Mouse (Mus musculus) intestine, embryonic 14.5 days (tissue): ENCODE measurements at regions not wholly inside any gene's neighbourhood (a gene's known extent, or its start where the extent isn't known, plus 50 kb on each side); places are given as distances from the start of the nearest gene placed in this dataset.

ENCODE experiments used
- ATAC-seq: fragments of 200-750 bp; cut with Nextera tagmentation; replicated peaks from 2 replicates; pipeline ENCODE4 v1.8.0; 2017; ENCODE audit warnings: low read depth, moderate number of reproducible peaks, moderate TSS enrichment, moderate library complexity; ENCODE audit not compliant: low FRiP score, low TSS enrichment
- DNase-seq: peaks from one replicate; pipeline ENCODE4 v3.0.0-alpha.2; 2018; ENCODE audit warnings: low spot score
- H3K27ac ChIP-seq: fragments of 300-500 bp; sonication (generic); 2 replicates; pipeline ENCODE4 v1.5.1; 2014; ENCODE audit warnings: low read depth, mild to moderate bottlenecking, control low read depth
- H3K27me3 ChIP-seq: fragments of 300-500 bp; sonication (generic); replicated peaks from 2 replicates; pipeline ENCODE4 v1.6.1; 2014; ENCODE audit warnings: low read length, control low read depth; ENCODE audit not compliant: control insufficient read depth, insufficient read depth
- H3K36me3 ChIP-seq: fragments of 300-500 bp; sonication (generic); 2 replicates; pipeline ENCODE4 v1.6.1; 2014; ENCODE audit warnings: low read length, control low read depth; ENCODE audit not compliant: control insufficient read depth, insufficient read depth
- H3K4me1 ChIP-seq: fragments of 300-500 bp; sonication (generic); replicated peaks from 2 replicates; pipeline ENCODE4 v1.6.1; 2014; ENCODE audit warnings: low read length, control low read depth, mixed read lengths; ENCODE audit not compliant: control insufficient read depth, insufficient read depth
- H3K4me2 ChIP-seq: fragments of 300-500 bp; sonication (generic); 2 replicates; pipeline ENCODE4 v1.6.1; 2014; ENCODE audit warnings: low read length
- H3K4me3 ChIP-seq: fragments of 300-500 bp; sonication (generic); 2 replicates; pipeline ENCODE4 v1.5.1; 2014; ENCODE audit warnings: low read depth, low read length, control low read depth, mixed read lengths
- H3K9ac ChIP-seq: fragments of 300-500 bp; sonication (generic); 2 replicates; pipeline ENCODE4 v1.6.1; 2014; ENCODE audit warnings: mild to moderate bottlenecking, low read length
- H3K9me3 ChIP-seq: fragments of 300-500 bp; sonication (generic); 2 replicates; pipeline ENCODE4 v1.6.1; 2016; ENCODE audit warnings: low read length, control low read depth; ENCODE audit not compliant: control insufficient read depth
- WGBS: fragments of 180-500 bp; shearing (Covaris S2); extraction: QIAGEN DNeasy Blood & Tissue Kit; methylation state at CpG from one replicate; pipeline ENCODE4 v1.1.7; 2014; 5-methylcytosine and 5-hydroxymethylcytosine counted together

DNA sequence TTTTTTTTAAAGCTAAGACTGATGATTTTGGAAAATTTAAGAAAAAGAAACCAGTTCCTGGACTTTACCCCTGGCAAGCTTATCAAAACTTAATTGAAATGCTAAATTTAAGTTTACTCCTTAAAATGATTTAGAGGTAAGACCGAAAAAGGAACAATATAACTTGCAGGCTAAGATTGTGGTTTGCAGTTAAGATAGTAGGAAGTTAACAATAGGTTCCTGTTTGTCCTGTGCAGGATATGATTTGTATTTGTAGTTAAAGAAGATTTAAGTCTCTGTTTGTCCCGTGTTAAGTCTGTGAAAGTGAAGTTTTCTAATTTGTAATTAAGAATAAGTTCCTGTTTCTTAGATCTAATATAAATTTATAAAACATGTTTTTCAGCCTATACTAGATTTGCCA is 1406.3 kb upstream of the Lrrc6 start:
- no peaks in the 10 kb centered on the region for H3K36me3 ChIP-seq
- 82% methylated on average over 2 of the region's 2 CpGs for WGBS
- no peak overlapping the region for H3K9ac ChIP-seq
- H3K27ac ChIP-seq, result no peak overlapping the region
- no peak for DNase-seq
- no peak for ATAC-seq
- no peaks in the 10 kb centered on the region for H3K4me1 ChIP-seq
- no peaks in the 10 kb centered on the region for H3K27me3 ChIP-seq
- H3K9me3 ChIP-seq, result no peaks in the 10 kb centered on the region
- no peak overlapping the region for H3K4me3 ChIP-seq
- H3K4me2 ChIP-seq, result no peak overlapping the region

DNA sequence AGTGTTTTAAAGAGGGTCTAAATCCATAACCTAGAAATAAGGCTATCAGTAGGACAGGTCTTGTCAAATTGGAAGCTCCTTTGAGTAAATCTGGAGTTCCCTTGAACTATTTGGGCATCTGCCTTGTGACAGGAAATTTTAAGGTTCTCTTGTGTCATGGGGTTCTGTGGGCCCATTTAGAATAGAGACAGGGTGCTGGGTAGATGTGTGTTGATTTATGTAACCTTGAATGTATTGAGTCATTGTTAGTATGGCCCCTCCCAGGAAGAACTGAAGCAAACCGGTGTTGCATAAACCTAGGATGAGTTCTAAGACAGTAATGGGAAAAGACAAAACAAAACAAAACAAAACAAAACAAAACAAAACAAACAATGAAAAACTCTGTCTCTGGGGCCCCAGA is 1404.6 kb upstream of the Lrrc6 start:
- H3K9ac ChIP-seq, result no peak overlapping the region
- no peak overlapping the region for H3K4me2 ChIP-seq
- H3K27me3 ChIP-seq, result no peaks in the 10 kb centered on the region
- DNase-seq, result no peak
- no peak for ATAC-seq
- H3K27ac ChIP-seq, result no peak overlapping the region
- no peaks in the 10 kb centered on the region for H3K4me1 ChIP-seq
- no peaks in the 10 kb centered on the region for H3K36me3 ChIP-seq
- H3K4me3 ChIP-seq, result no peak overlapping the region
- 80% methylated on average over 1 of the region's 1 CpGs for WGBS
- no peaks in the 10 kb centered on the region for H3K9me3 ChIP-seq

DNA sequence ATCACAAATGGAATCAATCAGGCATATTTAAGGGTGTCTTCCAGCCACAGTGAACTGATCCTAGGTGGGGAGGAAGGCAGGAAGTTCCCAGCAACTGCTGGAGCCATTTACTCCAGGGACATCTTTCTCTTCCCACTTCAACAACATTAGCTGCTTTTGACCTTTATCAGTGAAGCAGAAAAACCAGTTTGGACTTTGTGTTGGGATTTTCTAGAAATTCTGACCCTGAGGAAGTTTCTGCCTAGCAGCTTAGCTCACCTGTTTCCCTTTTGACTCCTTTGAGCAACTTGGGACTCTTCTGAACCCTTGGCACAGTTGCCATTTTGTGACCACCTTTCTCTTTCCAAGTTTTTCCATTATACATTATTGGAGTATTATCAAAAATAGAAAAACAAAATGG is 1403.9 kb upstream of the Lrrc6 start:
- DNase-seq (no peak), ATAC-seq (no peak)
- no peaks in the 10 kb centered on the region for H3K36me3 ChIP-seq
- no peak overlapping the region for H3K27ac ChIP-seq
- H3K27me3 ChIP-seq, result no peaks in the 10 kb centered on the region
- H3K4me1 ChIP-seq, result no peaks in the 10 kb centered on the region
- H3K9me3 ChIP-seq, result no peaks in the 10 kb centered on the region
- H3K9ac ChIP-seq, result no peak overlapping the region
- H3K4me2 ChIP-seq, result no peak overlapping the region
- H3K4me3 ChIP-seq, result no peak overlapping the region

DNA sequence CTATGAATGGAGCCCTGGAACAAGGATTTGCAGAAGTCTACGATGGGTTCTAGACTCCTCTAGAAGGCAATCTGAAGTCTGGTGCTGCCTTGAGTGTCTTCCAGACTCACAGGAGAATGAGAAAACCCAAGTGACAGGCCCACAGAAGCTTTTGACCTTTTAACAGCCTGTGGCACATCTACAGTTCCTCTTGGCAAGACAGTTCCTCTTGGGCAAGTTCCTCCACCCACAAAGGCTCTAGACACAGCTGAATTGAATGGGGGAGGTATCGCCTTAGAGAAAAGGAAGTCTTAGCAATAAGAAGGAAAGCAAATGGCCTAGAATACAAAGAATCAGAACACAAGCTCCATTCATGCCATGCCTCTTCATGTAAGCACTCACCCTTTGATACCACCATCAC is 1402.3 kb upstream of the Lrrc6 start:
- Histone ChIP-seq H3K9me3 (no peaks in the 10 kb centered on the region), H3K4me1 (no peaks in the 10 kb centered on the region), H3K4me3 (no peak overlapping the region), H3K9ac (no peak overlapping the region), H3K4me2 (no peak overlapping the region), H3K27me3 (no peaks in the 10 kb centered on the region), H3K27ac (no peak overlapping the region), H3K36me3 (no peaks in the 10 kb centered on the region)
- 94% methylated on average over 2 of the region's 2 CpGs for WGBS
- ATAC-seq, result no peak
- DNase-seq, result no peak

DNA sequence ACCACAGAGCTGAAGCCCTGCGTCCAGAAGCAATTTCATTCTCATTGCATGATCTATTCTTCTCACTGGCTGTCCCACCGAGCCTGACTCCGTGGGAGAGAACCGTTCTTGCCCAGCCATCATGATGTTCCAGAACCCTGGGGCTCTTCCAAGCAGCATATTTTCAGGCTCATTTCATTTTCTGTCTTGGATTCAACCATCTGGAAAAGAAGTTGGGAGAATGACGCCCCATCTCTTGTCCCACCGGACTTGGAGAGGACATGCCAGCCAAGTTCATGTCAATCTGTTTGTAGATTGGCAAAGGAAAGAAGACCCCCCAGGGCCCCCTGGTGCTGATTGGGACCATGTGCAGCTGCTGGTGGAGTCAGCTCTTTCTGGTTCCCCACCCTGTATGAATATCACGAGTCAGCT is 1400.5 kb upstream of the Lrrc6 start:
- Histone ChIP-seq H3K27ac (no peak overlapping the region), H3K9me3 (no peaks in the 10 kb centered on the region), H3K4me1 (no peaks in the 10 kb centered on the region), H3K9ac (no peak overlapping the region), H3K4me2 (no peak overlapping the region), H3K27me3 (no peaks in the 10 kb centered on the region), H3K4me3 (no peak overlapping the region), H3K36me3 (no peaks in the 10 kb centered on the region)
- 90% methylated on average over 7 of the region's 7 CpGs for WGBS
- ATAC-seq, result no peak
- DNase-seq, result no peak

DNA sequence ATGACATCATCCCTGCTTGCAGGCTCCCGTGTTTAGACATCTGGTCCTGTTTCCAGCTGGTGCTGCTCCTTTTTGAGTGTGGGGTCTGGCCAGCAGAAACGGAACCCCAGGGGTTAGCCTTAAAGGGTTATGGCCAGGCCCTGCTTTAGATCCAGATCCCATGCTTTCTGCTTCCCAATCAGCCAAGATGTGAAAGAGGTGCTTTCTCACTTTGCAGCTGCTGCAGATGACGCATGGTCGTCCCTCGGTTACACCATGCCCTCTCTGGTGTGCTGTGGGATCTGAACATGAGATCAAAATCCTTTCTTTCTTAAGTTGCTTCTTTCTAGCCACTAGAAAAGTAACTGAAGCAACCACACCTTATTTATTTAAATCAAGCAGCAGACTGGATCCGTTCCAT is 1399.1 kb upstream of the Lrrc6 start:
- no peak for ATAC-seq

DNA sequence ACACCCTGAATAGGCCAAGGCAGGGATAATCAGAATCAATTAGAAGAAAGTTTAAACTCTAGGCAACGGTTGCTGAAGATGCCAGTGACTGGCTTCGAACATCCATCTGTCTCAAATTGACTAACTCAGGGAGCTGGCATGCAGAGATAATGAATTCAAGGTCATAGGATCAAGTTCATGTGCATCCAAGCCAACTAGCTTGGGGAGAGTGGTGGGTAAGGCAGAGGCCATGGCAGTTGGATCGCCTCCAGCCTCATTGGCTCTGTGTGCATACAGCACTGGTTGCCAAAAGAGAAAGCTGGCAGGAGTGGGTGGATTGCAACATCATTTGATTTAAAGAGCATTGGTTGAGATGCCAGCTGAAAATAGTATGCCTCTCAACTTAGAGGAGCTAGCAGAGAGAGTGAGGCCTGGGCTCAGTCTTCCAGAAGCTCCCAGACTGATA is 1398.3 kb upstream of the Lrrc6 start:
- DNase-seq (no peak), ATAC-seq (no peak)
- Histone ChIP-seq H3K9ac (no peak overlapping the region), H3K9me3 (no peaks in the 10 kb centered on the region), H3K4me1 (no peaks in the 10 kb centered on the region), H3K27ac (no peak overlapping the region), H3K27me3 (no peaks in the 10 kb centered on the region), H3K4me3 (no peak overlapping the region), H3K36me3 (no peaks in the 10 kb centered on the region), H3K4me2 (no peak overlapping the region)
- 72% methylated on average over 3 of the region's 3 CpGs for WGBS

More for the DNA sequence above, 1399.1 kb upstream of the Lrrc6 start:
- H3K9ac ChIP-seq, result no peak overlapping the region
- no peak overlapping the region for H3K4me2 ChIP-seq
- H3K9me3 ChIP-seq, result no peaks in the 10 kb centered on the region
- DNase-seq, result no peak
- no peaks in the 10 kb centered on the region for H3K27me3 ChIP-seq
- no peak overlapping the region for H3K27ac ChIP-seq
- H3K4me3 ChIP-seq, result no peak overlapping the region
- no peaks in the 10 kb centered on the region for H3K36me3 ChIP-seq
- 75% methylated on average over 6 of the region's 6 CpGs for WGBS
- H3K4me1 ChIP-seq, result no peaks in the 10 kb centered on the region

DNA sequence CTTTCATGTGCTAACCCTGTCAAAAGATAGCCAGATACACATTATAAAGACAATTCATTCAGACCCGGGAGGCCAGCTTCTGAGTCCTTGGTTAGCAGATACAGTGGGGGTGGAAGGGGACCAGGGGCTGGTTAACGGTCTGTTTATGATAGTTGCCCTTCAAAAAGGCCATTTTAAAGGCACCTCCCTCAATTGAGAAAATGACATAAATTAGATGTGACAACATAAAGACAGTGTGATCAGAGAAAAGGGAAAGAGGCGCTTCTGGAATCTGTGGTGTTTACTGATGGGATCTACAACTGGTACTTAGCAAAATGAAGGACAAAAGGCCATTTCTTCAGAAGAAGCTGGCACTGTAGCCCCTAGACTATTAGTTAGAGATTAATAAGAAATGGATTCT is 1391.4 kb upstream of the Lrrc6 start:
- ATAC-seq (no peak), DNase-seq (no peak)
- H3K27ac ChIP-seq, result no peak overlapping the region
- H3K27me3 ChIP-seq, result no peaks in the 10 kb centered on the region
- H3K4me2 ChIP-seq, result no peak overlapping the region
- H3K4me1 ChIP-seq, result no peaks in the 10 kb centered on the region
- H3K9me3 ChIP-seq, result no peaks in the 10 kb centered on the region
- H3K36me3 ChIP-seq, result no peaks in the 10 kb centered on the region
- no peak overlapping the region for H3K9ac ChIP-seq
- H3K4me3 ChIP-seq, result no peak overlapping the region
- WGBS, result 31% methylated on average over 3 of the region's 3 CpGs

DNA sequence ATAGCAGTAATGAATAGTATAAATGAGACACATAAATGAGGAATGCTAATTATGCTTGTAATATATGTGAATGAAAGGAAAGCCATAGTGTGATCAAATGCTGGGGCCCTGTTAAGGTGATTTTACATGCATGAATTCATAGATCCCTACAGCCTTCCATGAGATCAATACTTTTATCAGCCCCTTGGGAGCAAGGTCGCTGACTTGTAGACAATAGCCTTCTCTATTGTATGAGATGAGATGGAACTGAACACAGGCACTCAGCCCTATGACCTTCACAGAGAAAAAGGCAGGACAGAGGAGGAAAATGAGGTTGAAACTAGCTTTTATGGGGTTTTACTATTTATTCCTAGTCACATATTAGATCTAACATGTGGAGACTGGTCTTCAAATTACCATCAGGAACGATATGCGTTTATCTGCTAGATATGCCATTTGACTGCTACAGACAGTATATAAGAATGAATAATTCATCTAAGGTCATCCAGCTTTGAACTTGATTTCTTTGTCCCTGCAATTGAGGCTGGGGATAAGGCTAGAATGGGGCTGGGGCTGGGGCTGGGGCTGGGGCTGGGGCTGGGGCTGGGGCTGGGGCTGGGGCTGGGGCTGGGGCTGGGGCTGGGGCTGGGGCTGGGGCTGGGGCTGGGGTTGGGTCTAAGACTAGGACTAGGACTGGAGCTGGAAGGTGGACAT is 1390.0 kb upstream of the Lrrc6 start:
- Histone ChIP-seq H3K36me3 (no peaks in the 10 kb centered on the region), H3K4me1 (no peaks in the 10 kb centered on the region), H3K9ac (no peak overlapping the region), H3K9me3 (no peaks in the 10 kb centered on the region), H3K27ac (no peak overlapping the region), H3K27me3 (no peaks in the 10 kb centered on the region), H3K4me3 (no peak overlapping the region), H3K4me2 (no peak overlapping the region)
- WGBS, result 84% methylated on average over 3 of the region's 3 CpGs
- ATAC-seq (no peak), DNase-seq (no peak)
